Mouse (Mus musculus) MEL-GATA-1-ER (cell line): ENCODE measurements around the gene Prr19.

ENCODE experiments used
- DNase-seq: peaks from one replicate; pipeline ENCODE4 v3.0.0-alpha.2; 2012; ENCODE audit warnings: low read depth; ENCODE audit errors: extremely low read depth

The Prr19 gene

GRCm38 (mm10) chr7:25292107-25292506 is 9.1 kb upstream of the Prr19 start:
- DNase-seq: no peak

- no peak for DNase-seq
Measured at GRCm38 (mm10) chr7:25293191-25293739, 7.9 kb upstream of the Prr19 start.

- DNase-seq: no peak
Measured at GRCm38 (mm10) chr7:25294495-25294894, 6.7 kb upstream of the Prr19 start.

GRCm38 (mm10) chr7:25294960-25295722 is 6.1 kb upstream of the Prr19 start:
- DNase-seq: no peak

GRCm38 (mm10) chr7:25296945-25297453 is 4.2 kb upstream of the Prr19 start:
- no peak for DNase-seq

- peak; percentile 95 for DNase-seq
Measured at GRCm38 (mm10) chr7:25297454-25298325, 3.5 kb upstream of the Prr19 start, which contains the start of gene Pafah1b3. Pafah1b3 (minus strand) TSS chr7:25297986.

GRCm38 (mm10) chr7:25303003-25303684 is 1.9 kb downstream of the Prr19 start:
- DNase-seq: no peak

- DNase-seq: no peak
Measured at GRCm38 (mm10) chr7:25303685-25304006, 2.4 kb downstream of the Prr19 start.

- DNase-seq: no peak
Measured at GRCm38 (mm10) chr7:25305481-25305880, 4.3 kb downstream of the Prr19 start.

GRCm38 (mm10) chr7:25305956-25306613 is 4.9 kb downstream of the Prr19 start, which contains the start of gene Tmem145:
Tmem145 (plus strand) TSS chr7:25306106.
- no peak for DNase-seq

GRCm38 (mm10) chr7:25306614-25306996 is 5.4 kb downstream of the Prr19 start:
- DNase-seq: no peak

- DNase-seq: no peak
Measured at GRCm38 (mm10) chr7:25308702-25309318, 7.6 kb downstream of the Prr19 start.

GRCm38 (mm10) chr7:25309425-25309824 is 8.2 kb downstream of the Prr19 start:
- DNase-seq: no peak

GRCm38 (mm10) chr7:25311193-25311592 is 10.0 kb downstream of the Prr19 start:
- DNase-seq: no peak

- DNase-seq: no peak
Measured at GRCm38 (mm10) chr7:25313325-25313724, 12.1 kb downstream of the Prr19 start.

GRCm38 (mm10) chr7:25314606-25315305 is 13.5 kb downstream of the Prr19 start:
- DNase-seq: no peak

GRCm38 (mm10) chr7:25315306-25316041 is 14.3 kb downstream of the Prr19 start:
- no peak for DNase-seq

GRCm38 (mm10) chr7:25316532-25317445 is 15.6 kb downstream of the Prr19 start, which contains the start of gene Megf8:
Megf8 (plus strand) TSS chr7:25317164.
- DNase-seq: peak; percentile 99
